Mouse (Mus musculus) myocyte (in vitro differentiated cells): ENCODE measurements around the gene Siae.

Source experiments
- MAX ChIP-seq: IDR thresholded peaks from one replicate; pipeline ENCODE4 v1.6.1; 2011; ENCODE audit warnings: low read depth, mild to moderate bottlenecking, control low read depth
- MYOG ChIP-seq, 3 experiments: IDR thresholded peaks; one replicate each; pipeline ENCODE4 v1.6.1; 2011; ENCODE audit warnings: control low read depth in 2 of 3, low read depth in 2 of 3, mild to moderate bottlenecking in 2 of 3; ENCODE audit not compliant: insufficient read length in 2 of 3, control insufficient read depth in 1 of 3, insufficient read depth in 1 of 3
- POLR2A ChIP-seq: IDR thresholded peaks from one replicate; pipeline ENCODE4 v1.6.1; 2011; ENCODE audit warnings: low read depth, mild to moderate bottlenecking, control low read depth, moderate library complexity; ENCODE audit not compliant: insufficient read length
- TCF3 ChIP-seq: IDR thresholded peaks from one replicate; pipeline ENCODE4 v1.6.1; 2011; ENCODE audit warnings: low read depth, control low read depth; ENCODE audit not compliant: insufficient read length

GRCm38 (mm10) chr9:37550435-37550834, 5.1 kb upstream of the Siae start:
- TF ChIP-seq MYOG (IDR thresholded peaks at IDR 0.05; ENCODE audit: control insufficient read depth in 1 of 3, insufficient read depth in 1 of 3, insufficient read length in 2 of 3, low read depth in 2 of 3) (no peak), TCF3 (no peak), MAX (no peak), POLR2A (no peak)
